Comparison of ENCODE assay signal across 12 mouse cellular contexts in the genomic region with DNA sequence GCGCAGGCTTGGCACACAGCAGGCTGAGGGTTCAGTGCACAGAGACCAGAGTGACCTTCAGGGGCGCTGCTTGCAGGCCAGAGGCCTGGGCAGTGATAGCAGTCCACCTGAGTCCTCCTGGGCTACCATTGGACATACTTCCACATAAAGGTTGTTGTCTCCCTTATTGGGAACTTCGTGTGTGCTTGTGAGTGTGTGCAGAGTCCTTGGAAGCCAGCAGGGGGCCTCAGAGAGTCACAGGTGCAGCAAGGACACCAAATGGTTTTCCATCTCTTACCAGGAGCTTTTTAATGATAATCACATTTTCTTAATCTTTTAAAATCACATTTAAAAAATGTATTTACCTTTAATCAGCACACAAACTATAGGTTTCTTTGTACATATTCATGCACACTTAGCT. TPM values are rescaled to one million over a fixed set of nuclear protein-coding genes. Genes with fewer than 3 reads are reported as not detected.
DNase-seq lines count a peak whose midpoint lies in the region; ATAC-seq and TF ChIP-seq lines count a peak whose summit lies in the region.
"Had no signal": no experiment of that assay in that cellular context is flagged by ENCODE, and none has a peak within 500 bp of the region (broad histone marks: within the 10 kb centered on the region; RNA-seq: fewer than 3 reads in every experiment).

No protein-coding gene starts in this region.

- no peak for ATAC-seq in G1E (ENCODE audit: extremely low read depth, insufficient number of reproducible peaks, low FRiP score, poor library complexity, severe bottlenecking)
- no peak for ATAC-seq in liver, postnatal 0 days
- ATAC-seq: forebrain, embryonic 13.5 days had no signal

- peak; percentile 47 for DNase-seq in adrenal gland, postnatal 25 days
- no peak for DNase-seq in adrenal gland, postnatal 4 days (ENCODE audit: low spot score in 2 of 2)
- no peak for DNase-seq in left cerebral cortex, adult 2 months (ENCODE audit: extremely low spot score in 1 of 2, low spot score in 2 of 2)
- no peak for DNase-seq in left cerebral cortex, postnatal 36 days (ENCODE audit: low spot score in 2 of 2)
- DNase-seq in G1E (ENCODE audit: low spot score), result no peak
- peak; percentile 58 for DNase-seq in liver, postnatal 0 days
- no peak for DNase-seq in gastrocnemius, postnatal 14 days
- DNase-seq in heart, adult 18-20 months, result no peak

- intact Hi-C loops in left cerebral cortex, adult 2 months (cut with DNase I), result no loop called here
- intact Hi-C loops in left cerebral cortex, postnatal 36 days (cut with DNase I), result no loop called here
- intact Hi-C loops in gastrocnemius, postnatal 14 days (cut with DNase I; ENCODE audit: low total_unique reads), result no loop called here

- no peaks in the 10 kb centered on the region; the same call in 1 of the 2 replicates for H3K27me3 ChIP-seq in G1E (ENCODE audit: insufficient read depth, low read length)
- no peaks in the 10 kb centered on the region for H3K27me3 ChIP-seq in liver, postnatal 0 days (ENCODE audit: insufficient read depth, low read length)
- H3K27me3 ChIP-seq: forebrain, embryonic 13.5 days; neural tube, embryonic 15.5 days had no signal

- no peak for TF ChIP-seq EP300 in liver, postnatal 0 days (IDR thresholded peaks at IDR 0.05; ENCODE audit: low read depth)

- no peak overlapping the region for H3K27ac ChIP-seq in left cerebral cortex, adult 2 months
- H3K27ac ChIP-seq in liver, postnatal 0 days (ENCODE audit: low read depth), result no peak overlapping the region
- H3K27ac ChIP-seq: forebrain, embryonic 13.5 days; heart, embryonic 10.5 days; limb, embryonic 10.5 days; neural tube, embryonic 15.5 days had no signal

- H3K4me3 ChIP-seq in left cerebral cortex, adult 2 months, result no peak overlapping the region
- H3K4me3 ChIP-seq in G1E (ENCODE audit: low read depth, low read length), result no peak overlapping the region
- H3K4me3 ChIP-seq in liver, postnatal 0 days (ENCODE audit: low read depth, low read length), result no peak overlapping the region
- H3K4me3 ChIP-seq: forebrain, embryonic 13.5 days; heart, embryonic 10.5 days; limb, embryonic 10.5 days; neural tube, embryonic 15.5 days had no signal

- no peak overlapping the region for H3K9ac ChIP-seq in liver, postnatal 0 days (replicated peaks)
- H3K9ac ChIP-seq: forebrain, embryonic 13.5 days; neural tube, embryonic 15.5 days had no signal

- H3K4me1 ChIP-seq in G1E (ENCODE audit: insufficient read depth, low read depth, low read length), result peaks cover 46% of the 10 kb centered on the region
- peaks cover 21% of the 10 kb centered on the region for H3K4me1 ChIP-seq in liver, postnatal 0 days (ENCODE audit: insufficient read depth)

- H3K36me3 ChIP-seq in G1E (replicated peaks), result peaks cover 47% of the 10 kb centered on the region
- H3K36me3 ChIP-seq in liver, postnatal 0 days (replicated peaks; ENCODE audit: insufficient read depth, low read length), result 0 out of 2 replicates have a peak, but pooled peaks cover 2% of the 10 kb centered on the region
- H3K36me3 ChIP-seq: heart, embryonic 10.5 days; neural tube, embryonic 15.5 days had no signal

- 80% methylated on average over 3 of the region's 3 CpGs for WGBS in liver, postnatal 0 days (ENCODE audit: insufficient replicate concordance)

- TF ChIP-seq CTCF in left cerebral cortex, adult 2 months (IDR thresholded peaks at IDR 0.05), result peak; percentile 51
- TF ChIP-seq CTCF in G1E (IDR thresholded peaks at IDR 0.05; ENCODE audit: low read depth, low read length), result peak; percentile 63
- peak; percentile 74 for TF ChIP-seq CTCF in liver, postnatal 0 days (IDR thresholded peaks at IDR 0.05; ENCODE audit: low read depth)

- H3K9me3 ChIP-seq in G1E (replicated peaks), result no peaks in the 10 kb centered on the region
- no peaks in the 10 kb centered on the region for H3K9me3 ChIP-seq in liver, postnatal 0 days (ENCODE audit: low read length)
- H3K9me3 ChIP-seq: forebrain, embryonic 13.5 days; heart, embryonic 10.5 days; limb, embryonic 10.5 days; neural tube, embryonic 15.5 days had no signal

- no peak overlapping the region for H3K4me2 ChIP-seq in liver, postnatal 0 days (ENCODE audit: low read depth, low read length)
- H3K4me2 ChIP-seq: forebrain, embryonic 13.5 days; neural tube, embryonic 15.5 days had no signal

RNA-seq across cellular contexts. Expression of a gene that starts 38.6 kb away (rescaled TPM):
- total RNA-seq in adrenal gland, postnatal 25 days (2021), result 34.6 and 35.0 TPM in 2 replicates
- 10 to 100 TPM; 38.6 to 49.3 TPM for total RNA-seq in adrenal gland, postnatal 4 days (2021)
- 10 to 100 TPM; 21.5 to 26.1 TPM for total RNA-seq in left cerebral cortex, adult 2 months (2021)
- 10 to 100 TPM; 21.6 to 29.5 TPM for total RNA-seq in left cerebral cortex, postnatal 36 days (2021)
- 33.9 and 34.5 TPM in 2 replicates for total RNA-seq in G1E (2014; fragmentation: Nextera tagmentation)
- total RNA-seq in G1E (2017), result 50.1 and 50.7 TPM in 2 replicates
- polyA plus RNA-seq in G1E (2012), result 79.0 and 80.0 TPM in 2 replicates
- polyA plus RNA-seq in liver, postnatal 0 days (2015; fragmentation: Nextera tagmentation; extraction: Ambion mirVana), result 6.7 and 7.1 TPM in 2 replicates
- 10 to 100 TPM; 10.2 to 10.4 TPM for total RNA-seq in gastrocnemius, postnatal 14 days (2021)
- 10 to 100 TPM; 10.5 to 12.7 TPM for total RNA-seq in heart, adult 18-20 months (2021)

RNA-seq across cellular contexts. Expression of a gene that starts 42.2 kb away (rescaled TPM):
- total RNA-seq in adrenal gland, postnatal 25 days (2021), result 36.3 and 43.3 TPM in 2 replicates
- total RNA-seq in adrenal gland, postnatal 4 days (2021), result 10 to 100 TPM; 27.1 to 33.6 TPM
- total RNA-seq in left cerebral cortex, adult 2 months (2021), result 10 to 100 TPM; 28.8 to 29.2 TPM
- total RNA-seq in left cerebral cortex, postnatal 36 days (2021), result 10 to 100 TPM; 28.7 to 30.2 TPM
- total RNA-seq in G1E (2014; fragmentation: Nextera tagmentation) (19.1 and 23.4 TPM in 2 replicates), G1E (2017) (2.6 and 3.0 TPM in 2 replicates)
- 17.8 and 17.9 TPM in 2 replicates for polyA plus RNA-seq in G1E (2012)
- polyA plus RNA-seq in liver, postnatal 0 days (2015; fragmentation: Nextera tagmentation; extraction: Ambion mirVana), result 0.66 and 0.73 TPM in 2 replicates
- 10 to 100 TPM; 29.2 to 29.5 TPM for total RNA-seq in gastrocnemius, postnatal 14 days (2021)
- total RNA-seq in heart, adult 18-20 months (2021), result 10 to 100 TPM; 28.1 to 29.9 TPM

RNA-seq across cellular contexts. Expression of a gene that starts 53.5 kb away (rescaled TPM):
- total RNA-seq in adrenal gland, postnatal 25 days (2021), result 789 and 848 TPM in 2 replicates
- total RNA-seq in adrenal gland, postnatal 4 days (2021), result 1,000 to 10,000 TPM; 1,198 to 1,213 TPM
- 100 to 1,000 TPM; 302 to 309 TPM for total RNA-seq in left cerebral cortex, adult 2 months (2021)
- 100 to 1,000 TPM; 289 to 354 TPM for total RNA-seq in left cerebral cortex, postnatal 36 days (2021)
- total RNA-seq in G1E (2014; fragmentation: Nextera tagmentation) (2,842 and 3,361 TPM in 2 replicates), G1E (2017) (987 and 1,219 TPM in 2 replicates)
- polyA plus RNA-seq in G1E (2012), result 7,805 and 8,433 TPM in 2 replicates
- 296 and 311 TPM in 2 replicates for polyA plus RNA-seq in liver, postnatal 0 days (2015; fragmentation: Nextera tagmentation; extraction: Ambion mirVana)
- total RNA-seq in gastrocnemius, postnatal 14 days (2021), result 100 to 1,000 TPM; 541 to 620 TPM
- 100 to 1,000 TPM; 422 to 438 TPM for total RNA-seq in heart, adult 18-20 months (2021)

Comparison
In these comparisons a context has a peak if more than half of its experiments do, and no peak if none do; other contexts are left out.
1. DNase-seq: peak in adrenal gland, postnatal 25 days (single experiment) and liver, postnatal 0 days (single experiment); none in adrenal gland, postnatal 4 days (0 of 2), left cerebral cortex, adult 2 months (0 of 2), left cerebral cortex, postnatal 36 days (0 of 2), G1E (single experiment), gastrocnemius, postnatal 14 days (single experiment) and heart, adult 18-20 months (0 of 2).
2. Peak in every context shown above with its lines, with median percentiles within 50 percentile points of each other: CTCF ChIP-seq.